Mouse (Mus musculus) megakaryocyte, adult 5-6 weeks (primary cell): ENCODE data around the gene Herc1. TPM values are rescaled to one million over a fixed set of nuclear protein-coding genes. Genes with fewer than 3 reads are reported as not detected.
A peak's percentile ranks its signal among the peaks of the same experiment; 100 is the strongest.

Experiments used
- ATAC-seq: 2 replicates; pipeline ENCODE4 v1.8.0; 2016; ENCODE audit warnings: mild to moderate bottlenecking, inconsistent platforms; ENCODE audit not compliant: poor library complexity, severe bottlenecking
- total RNA-seq, 2 experiments: library from RNA; stranded (forward) in 1 of 2; stranded (reverse) in 1 of 2; fragments of 153-499, 151-499 nt in 1 of 2; fragments of 221-1000, 200-1000 nt in 1 of 2; gene quantifications; 2 replicates each; pipeline versions ENCODE4 v1.2.3 to v1.2.4; 2015 to 2017

Gene Herc1
- total RNA-seq (2015) (38.5 and 42.3 TPM in 2 replicates), total RNA-seq (2017) (71.7 and 82.0 TPM in 2 replicates)

DNA sequence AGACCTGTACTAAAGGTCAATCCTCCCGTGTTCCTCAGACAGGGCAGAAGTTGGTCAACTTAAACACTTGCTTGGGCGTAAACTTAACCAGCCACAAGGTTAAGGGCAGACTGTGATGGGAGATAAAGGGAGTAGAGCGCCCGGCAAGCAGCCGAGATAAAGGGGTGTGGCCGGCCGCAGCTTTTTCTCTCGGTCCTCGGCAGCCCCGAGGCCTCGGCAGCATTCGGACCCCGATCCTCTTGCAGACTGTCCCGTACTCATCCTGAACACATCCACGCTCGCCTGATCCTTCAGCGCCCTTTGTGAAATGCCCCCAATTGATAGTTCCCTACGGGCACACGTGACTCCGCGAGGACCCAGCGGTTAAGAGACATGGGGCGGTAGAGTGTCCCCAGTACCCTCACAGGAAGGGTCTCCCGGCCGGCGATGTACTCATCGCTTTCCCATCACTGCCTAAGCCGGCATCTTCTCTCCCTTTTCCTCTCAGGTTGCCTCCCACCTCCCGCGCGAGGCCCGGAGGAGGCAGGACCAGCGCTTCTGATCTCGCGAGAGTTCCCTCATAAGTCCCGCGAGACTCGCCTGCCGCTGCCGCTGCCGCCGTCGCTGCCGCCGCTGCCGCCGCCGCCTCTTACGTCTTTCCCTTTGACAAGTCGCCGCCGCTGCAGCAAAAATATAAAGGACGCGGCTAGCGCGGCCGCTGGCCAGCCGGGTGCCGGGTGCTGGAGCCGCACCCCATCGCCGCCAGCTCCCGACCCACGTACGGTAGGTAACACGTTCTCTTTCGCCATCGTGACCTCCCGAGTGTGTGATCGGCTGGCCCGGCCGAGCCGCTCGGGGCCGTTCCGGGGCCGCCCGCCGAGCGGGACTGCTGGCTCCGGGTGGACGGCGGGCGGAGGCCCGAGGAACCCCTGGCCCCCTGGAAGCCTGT is at the start of gene Herc1:
Gene Herc1 (plus strand): TSS at position 591 of the 928 bp plus-strand sequence.
- ATAC-seq, result peak; percentile 86

DNA sequence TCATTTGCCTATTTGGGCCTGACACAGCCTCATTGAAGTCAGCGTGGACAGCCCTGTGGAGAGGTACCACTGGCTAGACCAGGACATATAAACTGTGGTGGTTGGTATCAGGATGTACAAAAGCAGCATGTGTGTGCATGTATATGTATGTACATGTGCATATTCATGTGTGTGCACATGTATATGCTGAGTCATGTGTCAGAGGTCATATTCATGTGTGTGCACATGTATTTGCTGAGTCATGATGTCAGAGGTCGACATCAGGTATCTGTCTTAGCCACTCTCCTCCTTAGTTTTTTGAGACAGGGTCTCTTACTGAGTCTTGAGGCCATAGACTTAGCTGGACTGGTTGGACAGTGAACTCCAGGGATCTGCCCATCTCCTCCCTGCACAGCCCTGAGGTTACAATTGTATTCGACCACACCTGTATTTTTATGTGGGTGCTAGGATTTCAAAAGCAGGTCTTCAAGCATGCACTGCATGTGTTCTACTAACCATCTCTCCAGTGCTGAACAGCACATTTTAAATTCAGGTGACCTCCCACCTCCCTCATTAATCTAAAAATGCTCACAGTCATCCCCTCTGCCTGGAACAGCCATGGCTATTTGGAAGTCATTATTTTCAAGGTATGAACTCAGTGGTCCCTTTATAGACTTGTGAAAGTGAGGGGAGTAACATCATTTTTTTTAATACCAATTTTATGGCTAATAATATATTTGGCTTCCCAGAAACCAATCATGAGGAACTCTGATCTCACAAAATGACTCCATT is 45.7 kb upstream of the Herc1 start:
- ATAC-seq, result no peak

DNA sequence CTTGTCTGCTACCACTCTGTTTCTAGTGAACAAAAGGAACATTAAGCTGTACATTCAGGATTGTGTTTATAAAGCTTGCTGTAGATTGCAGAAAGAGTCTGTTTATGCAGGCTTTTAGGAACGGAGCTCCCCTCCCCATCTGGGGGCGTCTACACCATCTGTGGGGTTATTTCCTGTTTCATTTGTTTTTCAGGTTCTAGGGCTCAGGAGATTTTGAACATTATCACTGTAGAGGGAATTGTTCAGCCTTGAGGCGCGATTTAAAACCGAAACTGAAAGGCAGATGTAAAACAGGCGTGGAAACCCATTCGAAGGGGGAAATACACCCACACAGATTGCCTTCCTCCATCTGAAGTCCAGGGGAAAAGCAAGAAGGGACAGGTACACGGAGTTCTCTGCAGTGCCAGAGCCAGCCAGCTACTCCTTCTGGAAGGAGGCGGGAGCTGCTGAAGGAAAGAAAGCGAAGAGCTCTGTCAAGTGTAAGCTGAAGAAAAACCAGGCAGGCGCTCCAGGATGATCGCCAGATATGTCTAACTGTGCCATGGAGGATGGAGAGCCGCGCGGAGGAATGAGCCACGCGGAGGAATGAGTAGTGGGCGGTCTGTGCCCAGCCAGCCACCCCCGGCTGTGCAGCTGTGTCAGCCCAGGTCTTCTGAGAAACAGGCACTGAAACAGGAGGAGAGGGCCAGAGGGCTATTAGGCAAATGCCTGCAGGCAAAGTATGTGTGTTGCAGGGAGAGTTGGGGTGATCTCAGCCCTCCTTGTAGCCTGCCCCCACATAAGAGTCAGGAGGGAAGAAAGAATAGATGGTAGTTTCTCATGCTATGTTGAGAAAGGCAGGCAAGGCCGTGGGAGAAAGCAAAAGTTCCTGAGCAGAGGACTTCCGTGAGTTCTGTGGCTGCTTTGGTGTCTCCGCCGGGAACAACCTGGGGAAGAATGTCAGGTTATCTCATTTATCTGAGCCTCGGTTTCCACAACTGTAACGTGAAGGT is 44.8 kb upstream of the Herc1 start:
- ATAC-seq, result peak; percentile 73

DNA sequence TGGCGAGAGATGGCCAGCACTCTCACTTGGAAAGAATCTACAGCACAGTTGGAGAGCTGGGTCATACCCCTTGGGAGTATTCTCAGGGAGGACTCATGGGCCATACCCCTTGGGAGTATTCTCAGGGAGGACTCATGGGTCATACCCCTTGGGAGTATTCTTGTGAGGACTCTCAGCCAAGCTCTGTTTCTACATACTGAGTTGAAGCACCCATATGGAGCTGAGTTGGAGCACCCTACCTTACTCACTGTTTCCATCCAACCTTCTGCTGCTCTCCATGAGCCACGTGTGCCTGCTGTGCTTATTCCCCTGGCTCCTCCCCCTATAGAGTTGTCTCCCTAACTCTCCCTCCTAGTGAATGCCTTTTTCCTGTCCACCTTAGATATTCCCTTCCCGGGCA is 43.8 kb upstream of the Herc1 start:
- ATAC-seq, result no peak

DNA sequence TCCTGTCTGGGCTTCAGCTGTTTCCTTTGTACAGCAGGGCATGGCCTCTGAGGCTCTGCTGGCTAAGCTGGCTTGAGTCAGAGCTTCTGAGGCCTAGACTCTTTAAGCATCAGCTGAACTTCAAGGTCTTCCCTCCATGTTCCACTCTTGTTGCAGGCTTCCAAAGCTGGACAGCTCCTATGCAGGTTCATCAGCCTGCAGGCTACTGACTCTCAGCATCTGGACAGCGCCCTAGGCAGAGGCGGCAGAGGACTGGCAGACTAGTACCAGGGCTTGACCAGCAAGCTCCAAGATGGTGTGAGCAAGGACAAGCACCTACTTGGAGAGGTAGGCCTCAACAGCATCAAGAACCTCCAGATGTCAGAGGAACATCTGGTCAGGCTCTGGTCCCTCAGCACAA is 42.9 kb upstream of the Herc1 start:
- ATAC-seq, result no peak

DNA sequence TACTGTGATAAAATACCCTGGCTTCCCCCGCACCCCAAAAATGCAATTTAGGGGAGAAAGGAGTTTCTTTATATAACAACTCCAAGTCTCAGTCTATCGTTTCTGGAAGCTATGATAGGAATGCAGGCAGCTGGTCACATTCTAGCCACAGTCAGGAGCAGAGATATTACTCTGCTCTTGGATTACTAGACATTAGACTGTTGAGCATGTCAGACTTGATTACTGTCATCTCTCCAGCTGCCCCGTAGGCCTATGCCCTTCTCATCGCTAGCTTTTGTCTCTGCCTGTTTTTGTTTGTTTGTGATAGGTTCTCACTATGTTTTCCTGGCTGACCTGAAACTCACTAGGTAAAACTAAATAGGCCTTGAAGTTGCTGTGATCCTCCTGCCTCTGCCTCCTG is 41.5 kb upstream of the Herc1 start:
- no peak for ATAC-seq

DNA sequence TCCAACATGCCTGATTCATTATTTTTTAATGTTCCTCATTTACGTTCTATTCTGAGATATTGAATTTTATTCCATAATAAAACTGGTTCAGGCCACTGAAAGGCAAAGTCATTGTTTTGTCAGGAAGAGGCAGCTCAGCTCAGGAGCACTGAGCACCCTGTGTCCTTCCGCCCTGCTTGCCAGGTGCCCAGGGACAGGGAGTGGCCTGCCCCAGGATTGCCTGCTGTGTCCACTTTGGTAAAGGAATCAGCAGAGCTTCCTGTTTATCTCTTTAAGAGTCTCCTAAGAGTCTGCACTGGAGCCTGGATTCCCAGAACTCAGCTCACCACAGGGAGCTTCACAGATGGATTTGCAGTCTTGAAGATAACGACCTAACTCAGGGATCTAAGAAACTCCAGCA is 38.8 kb upstream of the Herc1 start:
- ATAC-seq, result no peak

DNA sequence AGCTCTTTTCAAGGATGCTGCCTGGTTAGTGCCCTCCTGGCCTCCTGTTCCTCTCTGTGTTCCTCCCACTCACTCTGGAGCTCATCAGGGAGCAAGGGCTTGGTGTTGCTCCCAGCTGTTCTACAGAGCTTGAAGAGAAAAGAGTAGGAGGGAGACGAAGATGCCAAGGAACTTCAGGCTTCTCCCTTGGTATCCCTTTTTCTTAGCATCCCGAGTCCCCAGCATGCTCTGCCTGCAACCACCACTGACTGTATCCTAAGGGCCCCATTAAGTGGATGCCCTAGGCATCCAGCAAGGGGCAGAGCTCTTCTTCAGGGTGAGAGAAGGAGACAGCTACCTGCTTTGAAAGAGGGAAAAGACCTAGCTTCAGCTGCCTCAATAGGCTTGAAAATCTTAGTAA is 33.6 kb upstream of the Herc1 start:
- no peak for ATAC-seq

DNA sequence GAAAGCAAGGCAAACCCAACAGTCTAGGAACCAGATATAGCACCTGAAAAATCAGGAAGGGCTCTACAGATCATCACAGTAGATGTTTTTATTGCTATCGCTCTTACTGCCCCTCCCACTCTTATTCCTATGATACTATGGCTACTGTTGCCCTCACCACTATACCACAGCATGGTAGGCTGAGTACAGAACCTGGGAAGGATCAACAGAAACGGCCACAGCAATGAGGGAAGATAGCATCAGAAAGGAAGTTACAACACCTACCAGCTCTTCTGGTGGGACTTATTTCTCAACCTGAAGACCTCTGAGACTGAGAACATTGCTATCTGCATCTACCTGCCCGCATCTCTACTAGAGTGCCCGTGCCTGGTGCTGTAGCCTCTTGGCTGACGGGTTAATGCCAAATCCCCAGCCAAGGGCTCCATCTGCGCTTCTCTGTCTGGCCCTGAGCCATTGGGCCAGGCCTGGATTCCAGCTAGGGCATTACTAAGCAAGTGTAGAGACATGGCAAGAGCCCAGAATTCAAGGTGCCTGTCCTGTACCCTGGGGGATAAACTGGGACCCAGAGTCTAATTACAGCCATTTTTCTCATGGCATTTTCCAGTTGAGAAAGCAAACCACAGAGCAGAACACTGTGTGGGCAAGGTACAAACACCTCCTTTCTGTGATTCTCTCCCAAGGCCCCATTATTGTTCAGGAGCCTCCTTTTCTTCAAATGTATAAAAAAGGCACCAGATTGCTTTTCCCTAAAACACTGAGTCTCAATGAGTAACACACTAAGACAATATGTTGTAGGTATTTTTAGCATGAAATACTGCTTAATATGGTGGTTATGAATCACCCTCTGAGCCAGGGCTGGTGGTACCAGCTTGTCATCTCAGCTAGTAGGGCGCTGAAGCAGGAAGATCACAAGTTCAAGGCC is 28.0 kb upstream of the Herc1 start:
- peak; percentile 63 for ATAC-seq

DNA sequence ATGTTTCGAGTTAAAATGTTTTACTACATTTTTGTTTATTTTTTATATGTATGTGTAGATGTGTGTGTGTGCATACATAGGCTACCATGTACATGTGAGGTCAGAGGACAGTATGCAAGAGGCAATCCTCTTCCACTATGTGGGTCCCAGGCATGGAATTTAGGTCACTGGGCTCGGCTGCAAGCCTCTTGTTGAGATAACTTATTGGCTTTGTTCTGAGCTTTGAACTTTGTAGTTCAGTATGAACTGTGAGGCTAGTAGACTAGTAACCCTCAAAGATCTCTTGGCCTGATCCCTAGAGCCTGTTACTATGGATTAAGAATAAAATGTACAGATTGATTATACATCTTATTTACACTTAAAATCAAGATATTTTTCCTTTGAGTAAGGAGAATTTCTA is 23.4 kb upstream of the Herc1 start:
- ATAC-seq, result no peak

DNA sequence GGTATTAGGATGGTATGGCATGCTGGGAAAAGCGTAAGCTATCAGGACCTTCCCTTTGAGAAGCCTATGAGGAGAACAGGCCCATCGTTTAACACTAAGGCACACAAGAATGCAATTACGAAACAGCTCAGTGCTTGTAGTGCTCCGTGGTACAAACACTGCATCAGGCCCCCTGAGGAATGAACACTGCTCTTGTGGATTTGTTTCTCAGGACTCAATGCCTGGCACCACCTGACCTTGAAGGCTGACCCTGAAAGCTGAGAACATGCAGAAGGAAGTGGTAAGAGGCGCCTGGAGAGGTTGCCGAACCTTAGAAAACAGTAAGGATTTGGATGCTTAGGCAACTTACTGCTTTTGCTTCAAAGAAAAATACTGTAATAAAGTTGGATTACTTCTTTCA is 20.8 kb upstream of the Herc1 start:
- no peak for ATAC-seq

DNA sequence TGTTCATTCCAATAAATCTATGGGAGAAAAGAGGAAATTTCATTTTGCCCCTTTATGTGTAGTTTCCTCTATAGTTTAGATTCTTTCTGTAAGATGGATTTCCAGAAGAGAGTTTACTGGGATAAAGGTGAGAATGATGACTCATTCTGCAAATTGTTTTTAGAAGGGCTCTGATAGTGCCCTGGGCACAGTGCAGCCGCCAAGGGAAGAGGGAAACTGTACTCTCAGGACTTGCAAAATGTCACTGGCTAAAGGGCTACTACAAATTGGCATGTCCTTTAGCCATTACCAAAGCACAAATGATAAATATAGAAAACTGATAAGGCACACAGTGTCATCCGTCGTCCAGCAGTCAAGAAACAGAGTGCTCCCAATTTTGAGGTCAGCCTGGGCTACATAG is 19.8 kb upstream of the Herc1 start:
- no peak for ATAC-seq

DNA sequence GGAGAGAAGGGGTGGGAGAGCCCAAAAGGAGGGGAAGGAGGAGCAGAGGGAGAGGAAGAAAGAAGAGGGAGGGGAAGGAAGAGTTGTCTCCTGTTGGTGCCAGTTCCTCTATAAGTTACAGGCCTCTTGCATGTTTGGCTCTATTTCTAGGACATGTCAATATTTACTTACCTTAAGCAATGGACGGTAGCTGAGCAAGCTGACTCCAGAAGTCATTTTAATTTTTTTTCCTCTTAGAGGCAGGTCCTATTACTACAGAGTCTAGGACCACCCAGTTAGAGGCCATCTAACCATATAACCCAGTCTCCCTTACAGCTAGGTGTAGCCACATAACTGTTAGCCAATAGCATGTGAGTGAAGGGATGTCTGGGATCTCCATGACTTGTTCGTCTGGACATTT is 18.7 kb upstream of the Herc1 start:
- ATAC-seq, result no peak

DNA sequence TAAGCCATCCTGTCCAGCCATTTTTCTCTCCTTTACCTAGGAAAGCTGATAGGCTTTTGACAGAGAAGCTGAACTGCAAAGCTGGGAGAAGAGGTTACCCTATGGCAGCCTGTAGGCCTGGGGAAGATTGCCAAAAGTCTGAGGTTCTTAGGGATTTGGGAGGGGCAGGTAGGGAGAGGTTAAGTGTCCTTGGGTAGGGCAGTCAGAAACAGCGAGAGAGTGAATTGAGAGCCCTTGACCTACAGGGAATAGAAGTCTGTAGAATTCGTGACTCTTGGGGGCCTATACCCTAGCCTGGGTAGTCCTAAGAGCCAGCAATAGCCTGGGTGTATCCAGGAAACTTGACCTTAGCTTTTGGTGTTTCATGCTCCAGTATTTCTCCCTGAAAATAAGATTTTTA is 17.9 kb upstream of the Herc1 start:
- no peak for ATAC-seq

DNA sequence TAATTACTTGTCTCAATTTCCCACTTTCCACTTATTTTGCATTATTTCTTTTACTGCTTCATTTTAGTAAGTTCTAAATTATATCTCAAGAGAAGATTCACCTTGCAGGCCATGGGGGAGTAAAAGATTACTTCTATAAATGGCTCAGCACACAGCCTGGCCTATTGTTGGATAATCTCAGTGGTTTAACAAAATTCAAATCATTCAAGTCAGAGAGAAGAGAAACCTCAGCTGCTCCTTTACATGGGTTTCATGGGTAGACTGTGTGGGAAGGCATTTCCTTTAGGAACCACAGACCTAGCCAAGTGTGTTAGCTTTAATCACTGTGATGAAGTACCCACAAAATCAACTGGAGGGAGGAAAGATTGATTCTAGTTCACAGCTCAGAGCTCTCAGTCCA is 13.0 kb upstream of the Herc1 start:
- ATAC-seq, result no peak

DNA sequence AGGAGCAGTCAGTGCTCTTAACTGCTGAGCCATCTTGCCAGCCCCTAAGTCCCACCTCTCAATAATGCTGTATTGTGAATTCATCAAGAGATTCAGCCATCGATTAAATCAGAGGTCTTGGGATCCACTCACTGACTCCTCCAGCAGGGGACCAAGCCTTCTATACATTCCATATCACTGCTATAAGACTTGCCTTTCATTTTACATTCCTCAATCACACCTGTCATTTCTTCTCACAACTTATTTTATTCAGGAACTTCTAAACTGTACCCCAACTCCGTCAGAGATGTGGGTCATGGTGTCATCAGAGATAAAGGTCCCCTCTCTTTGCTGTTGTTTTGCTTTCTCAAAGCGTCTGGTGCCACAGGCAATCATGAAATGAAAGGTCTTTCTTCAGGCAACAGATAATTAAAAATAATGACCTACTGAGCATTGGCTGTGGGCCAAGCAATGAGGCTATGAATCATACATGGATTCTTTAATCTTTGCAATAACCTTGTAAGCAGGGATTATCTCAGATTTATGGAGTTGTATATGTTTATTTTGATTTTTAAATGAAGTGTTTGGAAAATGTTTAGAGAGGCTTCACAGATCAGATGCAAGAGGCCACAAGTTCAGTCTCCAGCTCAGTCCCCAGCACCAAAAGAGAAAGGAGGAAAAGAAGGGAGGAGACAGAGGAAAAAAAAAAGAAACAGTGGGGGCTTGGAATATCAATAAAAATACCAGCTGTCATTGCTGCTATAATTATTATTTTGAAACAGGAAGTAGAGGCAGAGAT is 12.1 kb upstream of the Herc1 start:
- no peak for ATAC-seq

DNA sequence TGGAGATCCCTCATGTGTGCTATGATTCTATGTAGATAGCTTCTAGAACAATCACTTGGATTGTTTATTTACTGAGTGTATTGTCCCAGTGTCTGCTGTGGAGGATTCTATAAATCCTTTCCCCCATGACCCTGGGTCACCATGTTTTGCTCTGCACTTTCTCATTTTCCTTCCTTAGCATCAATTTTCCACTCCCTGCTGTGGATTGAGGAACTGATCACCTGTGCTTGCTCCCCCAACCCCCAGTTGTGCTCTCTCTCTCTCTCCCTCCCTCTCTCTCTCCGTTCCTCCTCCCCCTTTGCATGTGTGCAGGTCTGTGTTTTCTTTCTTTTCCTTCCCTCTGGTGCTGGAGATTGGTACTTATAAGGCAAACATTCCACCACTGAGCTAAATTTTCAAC is 10.5 kb upstream of the Herc1 start:
- no peak for ATAC-seq

DNA sequence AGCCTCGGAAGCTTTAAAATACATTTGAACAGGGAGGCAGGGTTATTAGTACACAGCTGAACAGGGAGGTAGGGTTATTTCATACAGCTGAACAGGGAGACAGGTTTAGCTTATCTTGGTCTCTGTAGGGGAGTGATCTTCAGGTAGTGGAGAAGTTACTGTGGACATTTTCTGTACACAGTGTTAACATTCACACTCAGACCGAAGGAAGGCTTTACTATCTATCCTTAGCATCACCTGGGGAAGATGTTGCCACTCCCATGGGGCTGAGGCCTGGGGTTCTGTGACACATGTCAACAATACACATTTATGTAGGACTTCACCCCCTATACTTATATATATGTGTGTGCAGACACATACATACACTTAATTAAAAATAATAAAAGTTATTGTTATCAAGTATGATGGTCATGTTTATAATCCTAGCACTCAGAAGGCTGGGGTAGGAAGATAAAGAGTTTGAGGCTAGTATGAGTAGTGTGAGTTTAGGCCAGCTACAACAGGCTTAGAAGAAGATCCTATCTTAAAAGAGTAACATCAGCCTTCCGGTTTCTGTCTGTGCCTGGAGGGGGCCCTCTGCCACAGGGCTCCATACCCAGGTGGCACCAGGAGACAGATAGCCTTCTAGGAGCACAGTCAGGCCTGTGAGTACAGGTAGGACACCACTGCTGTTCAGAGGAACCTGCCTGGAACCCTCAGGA is 9.7 kb upstream of the Herc1 start:
- no peak for ATAC-seq
